Mouse (Mus musculus) embryonic facial prominence, embryonic 15.5 days (tissue): ENCODE results near the gene Syce2. TPM values are rescaled to one million over a fixed set of nuclear protein-coding genes. Genes with fewer than 3 reads are reported as not detected.
A peak's percentile ranks its signal among the peaks of the same experiment; 100 is the strongest.

Experiments
- ATAC-seq: fragments of 200-750 bp; cut with Nextera tagmentation; 2 replicates; pipeline ENCODE4 v1.8.0; 2017; ENCODE audit warnings: low read depth, moderate TSS enrichment; ENCODE audit not compliant: insufficient number of reproducible peaks, low FRiP score, low TSS enrichment
- H3K27ac ChIP-seq: fragments of 300-500 bp; sonication (generic); replicated peaks from 2 replicates; pipeline ENCODE4 v1.5.1; 2015; ENCODE audit warnings: mild to moderate bottlenecking, inconsistent platforms
- H3K27me3 ChIP-seq: fragments of 300-500 bp; sonication (generic); 2 replicates; pipeline ENCODE4 v1.6.1; 2015; ENCODE audit warnings: inconsistent platforms
- H3K36me3 ChIP-seq: fragments of 300-500 bp; sonication (generic); 2 replicates; pipeline ENCODE4 v1.6.1; 2015; ENCODE audit warnings: mild to moderate bottlenecking, inconsistent platforms
- H3K4me1 ChIP-seq: fragments of 300-500 bp; sonication (generic); 2 replicates; pipeline ENCODE4 v1.6.1; 2015; ENCODE audit warnings: inconsistent platforms
- H3K4me2 ChIP-seq: fragments of 300-500 bp; sonication (generic); replicated peaks from 2 replicates; pipeline ENCODE4 v1.6.1; 2015; ENCODE audit warnings: mild to moderate bottlenecking, inconsistent platforms
- H3K4me3 ChIP-seq: fragments of 300-500 bp; sonication (generic); replicated peaks from 2 replicates; pipeline ENCODE4 v1.5.1; 2015; ENCODE audit warnings: mild to moderate bottlenecking, inconsistent platforms
- H3K9ac ChIP-seq: fragments of 300-500 bp; sonication (generic); 2 replicates; pipeline ENCODE4 v1.6.1; 2015; ENCODE audit warnings: inconsistent platforms
- H3K9me3 ChIP-seq: fragments of 300-500 bp; sonication (generic); replicated peaks from 2 replicates; pipeline ENCODE4 v1.6.1; 2016; ENCODE audit warnings: inconsistent platforms
- WGBS: fragments of 180-500 bp; shearing (Covaris S2); methylation state at CpG from one replicate; pipeline ENCODE4 v1.1.7; 2015; 5-methylcytosine and 5-hydroxymethylcytosine counted together
- polyA plus RNA-seq: library from polyadenylated mRNA; unstranded; fragments of >200 nt; fragmentation: Nextera tagmentation; extraction: Ambion mirVana; gene quantifications from 2 replicates; pipeline ENCODE4 v1.2.1, GENCODE M21; 2015

Syce2 gene
- polyA plus RNA-seq, 1 experiment from 2014 or later: 72.9 TPM

GRCm38 (mm10) chr8:84845355-84846093, 26.4 kb upstream of the Syce2 start:
- peak overlapping the region; percentile 88 for H3K4me3 ChIP-seq
- WGBS: 12% methylated on average over 12 of the region's 12 CpGs
- no peaks in the 10 kb centered on the region for H3K27me3 ChIP-seq
- H3K9me3 ChIP-seq: no peaks in the 10 kb centered on the region
- H3K36me3 ChIP-seq: peaks cover 43% of the 10 kb centered on the region
- ATAC-seq: no peak
- peak overlapping the region; percentile 92 for H3K9ac ChIP-seq
- H3K4me2 ChIP-seq: peak overlapping the region; percentile 57
- H3K27ac ChIP-seq: peak overlapping the region; percentile 88
- H3K4me1 ChIP-seq: peaks cover 38% of the 10 kb centered on the region

GRCm38 (mm10) chr8:84846094-84846721, 25.7 kb upstream of the Syce2 start:
- H3K4me3 ChIP-seq: peak overlapping the region; percentile 88
- peak overlapping the region; percentile 92 for H3K9ac ChIP-seq
- H3K36me3 ChIP-seq: peaks cover 41% of the 10 kb centered on the region
- no peaks in the 10 kb centered on the region for H3K27me3 ChIP-seq
- peaks cover 38% of the 10 kb centered on the region for H3K4me1 ChIP-seq
- peak overlapping the region; percentile 88 for H3K27ac ChIP-seq
- peak overlapping the region; percentile 57 for H3K4me2 ChIP-seq
- peak; percentile 6; the same call in 1 of the 2 replicates for ATAC-seq
- H3K9me3 ChIP-seq: no peaks in the 10 kb centered on the region
- WGBS: under 1% methylated on average over 30 of the region's 30 CpGs

DNA sequence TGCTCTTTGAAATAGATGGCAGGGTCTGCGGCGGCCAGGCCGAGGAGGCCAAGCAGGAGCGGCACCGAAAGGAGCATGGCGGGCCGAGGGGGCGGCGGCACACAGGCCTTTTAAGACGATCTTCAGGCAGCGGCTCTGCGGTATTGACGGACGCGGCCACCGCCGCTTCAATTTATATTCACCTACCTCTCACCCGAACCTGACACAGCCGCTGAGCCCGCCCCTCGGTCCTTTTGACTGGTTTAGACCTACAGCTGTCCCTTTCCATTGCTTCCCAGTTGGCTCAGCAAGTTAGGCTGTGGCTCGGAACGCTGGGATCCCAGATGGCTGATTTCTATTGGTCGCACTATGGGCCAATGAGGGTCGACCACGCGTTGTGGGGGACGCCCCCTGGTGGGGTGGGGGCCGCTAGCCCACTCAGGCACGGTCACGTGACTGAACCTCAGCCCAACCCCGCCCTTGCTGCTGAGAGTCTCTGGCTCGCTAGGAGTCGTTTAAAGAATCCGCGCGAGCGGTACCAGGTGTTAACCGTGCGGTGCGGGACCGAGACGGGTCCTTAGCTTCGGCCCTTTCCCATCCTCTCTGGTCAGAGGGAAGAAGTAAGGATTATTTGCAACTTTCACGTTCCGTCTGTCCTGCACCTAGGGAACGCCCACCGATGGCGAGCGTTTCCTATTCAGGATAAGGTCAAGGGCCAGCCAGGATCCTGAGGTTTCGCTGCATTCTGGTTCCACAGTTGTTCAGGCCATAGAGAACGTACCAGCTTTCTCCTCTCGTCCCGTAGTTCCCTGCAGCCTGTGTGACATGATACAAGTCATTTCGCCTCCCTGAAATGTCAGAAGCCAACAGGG, 25.0 kb upstream of the Syce2 start, which contains the start of gene Calr:
TSS of gene Calr (minus strand) at position 213 of the 851 bp plus-strand sequence.
- Histone ChIP-seq H3K9ac (peak within 1 kb of the TSS; percentile 92), H3K27ac (peak within 1 kb of the TSS; percentile 88), H3K4me3 (peak within 1 kb of the TSS; percentile 88), H3K4me2 (peak within 1 kb of the TSS; percentile 78), H3K36me3 (peaks cover 34% of the 10 kb centered on the region), H3K27me3 (no peaks in the 10 kb centered on the region), H3K4me1 (peaks cover 38% of the 10 kb centered on the region), H3K9me3 (no peaks in the 10 kb centered on the region)
- WGBS: under 1% methylated on average over 55 of the region's 55 CpGs
- ATAC-seq: peak; percentile 100

DNA sequence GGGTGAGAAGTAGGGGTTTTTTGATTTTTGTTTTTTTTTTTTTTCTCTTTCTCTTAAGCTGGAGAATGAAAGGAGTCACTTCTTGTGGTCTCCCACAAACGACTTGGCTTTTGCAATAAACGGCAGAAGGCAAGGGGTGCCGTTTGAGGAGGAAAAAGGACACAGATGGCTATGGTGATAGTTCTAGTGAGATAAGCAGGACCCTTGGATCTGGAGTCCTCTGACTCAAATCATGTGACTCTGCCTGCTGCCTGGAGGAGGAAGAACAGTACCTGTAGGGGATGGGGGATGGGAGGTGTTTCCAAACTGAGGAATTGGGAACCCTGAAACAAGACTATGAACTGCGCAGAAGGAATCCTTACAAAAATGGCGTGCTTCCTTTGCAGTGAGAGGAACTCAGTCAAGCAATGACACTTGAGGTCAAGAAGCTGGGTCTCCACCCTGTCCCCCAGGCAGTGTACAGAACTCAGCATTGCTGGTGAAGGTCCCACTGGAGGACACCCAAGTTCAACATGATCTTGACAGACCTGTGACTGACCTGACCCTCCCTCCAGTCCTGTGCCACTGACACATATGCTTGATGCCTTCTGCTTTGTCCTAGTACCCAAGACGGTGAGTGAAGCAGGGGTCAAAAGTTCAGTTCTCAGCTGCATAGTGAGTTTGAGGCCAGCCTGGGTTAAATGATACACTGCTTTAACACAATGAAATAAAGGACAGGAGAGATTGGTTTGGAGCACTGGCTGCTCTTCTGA, 24.1 kb upstream of the Syce2 start:
- H3K9me3 ChIP-seq: no peaks in the 10 kb centered on the region
- peaks cover 25% of the 10 kb centered on the region for H3K36me3 ChIP-seq
- WGBS: 34% methylated on average over 6 of the region's 6 CpGs
- H3K4me1 ChIP-seq: peaks cover 33% of the 10 kb centered on the region
- no peak for ATAC-seq
- peak overlapping the region; percentile 85 for H3K27ac ChIP-seq
- peak overlapping the region; percentile 88 for H3K4me3 ChIP-seq
- H3K4me2 ChIP-seq: peak overlapping the region; percentile 78
- no peaks in the 10 kb centered on the region for H3K27me3 ChIP-seq
- 0 out of 2 replicates have a peak overlapping the region, but pooled peaks have one; percentile 62 for H3K9ac ChIP-seq

- no peak overlapping the region; the same call in 1 of the 2 replicates for H3K27ac ChIP-seq
- H3K36me3 ChIP-seq: peaks cover 18% of the 10 kb centered on the region
- no peak overlapping the region for H3K9ac ChIP-seq
- H3K9me3 ChIP-seq: no peaks in the 10 kb centered on the region
- no peak for ATAC-seq
- H3K27me3 ChIP-seq: no peaks in the 10 kb centered on the region
- H3K4me1 ChIP-seq: peaks cover 13% of the 10 kb centered on the region
- WGBS: 91% methylated on average over 3 of the region's 3 CpGs
- peak overlapping the region; percentile 61; the same call in 1 of the 2 replicates for H3K4me2 ChIP-seq
- peak overlapping the region; percentile 90 for H3K4me3 ChIP-seq
These were observed 15.5 kb upstream of the Syce2 start for GRCm38 (mm10) chr8:84856434-84856833.

- Histone ChIP-seq H3K27ac (peak within 1 kb of the TSS; percentile 82), H3K4me3 (peak within 1 kb of the TSS; percentile 90), H3K9ac (peak within 1 kb of the TSS; percentile 94), H3K27me3 (no peaks in the 10 kb centered on the region), H3K9me3 (no peaks in the 10 kb centered on the region), H3K36me3 (peaks cover 23% of the 10 kb centered on the region), H3K4me2 (peak within 1 kb of the TSS; percentile 61), H3K4me1 (peaks cover 13% of the 10 kb centered on the region)
- WGBS: under 1% methylated on average over 39 of the region's 39 CpGs
- peak; percentile 84 for ATAC-seq
These were observed 15.0 kb upstream of the Syce2 start, which contains the start of gene Farsa for GRCm38 (mm10) chr8:84856864-84857441. TSS of gene Farsa (plus strand) at chr8:84856989.

DNA sequence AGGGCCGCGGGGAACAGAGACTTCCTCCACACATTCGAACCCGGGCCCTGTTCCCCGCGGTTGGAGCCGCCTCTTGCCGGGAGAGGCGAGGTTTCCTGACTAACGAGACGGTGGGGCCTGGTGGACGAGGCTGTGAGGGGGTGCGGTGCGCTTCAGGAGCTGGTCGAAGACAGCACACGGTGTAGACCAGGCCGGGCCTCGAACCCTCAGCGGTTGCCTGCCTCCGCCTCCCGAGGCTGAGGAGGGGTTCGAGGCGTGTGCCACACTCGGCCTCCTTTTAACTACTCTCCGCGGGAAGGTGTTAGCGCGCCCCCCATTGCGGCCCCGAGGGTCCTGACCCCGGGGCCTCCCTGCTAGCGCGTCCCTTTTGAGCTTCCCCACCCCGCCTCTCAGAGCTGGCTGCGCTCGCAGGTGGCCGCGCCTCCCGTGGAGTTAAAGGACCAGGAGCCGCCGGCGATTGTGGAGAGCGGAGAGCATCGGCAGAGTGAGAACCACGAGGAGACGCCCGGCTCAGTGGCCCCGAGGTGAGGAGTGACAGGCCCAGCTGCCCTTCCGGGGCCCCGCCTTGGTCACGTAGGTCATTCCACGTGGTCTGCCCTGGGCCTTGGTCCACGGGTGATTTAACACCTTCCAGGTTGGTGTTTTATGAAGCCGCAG, 526 bp downstream of the Syce2 start:
- peak overlapping the region; percentile 55 for H3K4me3 ChIP-seq
- H3K36me3 ChIP-seq: peaks cover 27% of the 10 kb centered on the region
- peak overlapping the region; percentile 48 for H3K9ac ChIP-seq
- no peaks in the 10 kb centered on the region for H3K27me3 ChIP-seq
- WGBS: 2% methylated on average over 54 of the region's 54 CpGs
- peak overlapping the region; percentile 99 for H3K4me2 ChIP-seq
- H3K27ac ChIP-seq: no peak overlapping the region
- peak; percentile 36 for ATAC-seq
- H3K9me3 ChIP-seq: no peaks in the 10 kb centered on the region
- peaks cover 17% of the 10 kb centered on the region for H3K4me1 ChIP-seq

DNA sequence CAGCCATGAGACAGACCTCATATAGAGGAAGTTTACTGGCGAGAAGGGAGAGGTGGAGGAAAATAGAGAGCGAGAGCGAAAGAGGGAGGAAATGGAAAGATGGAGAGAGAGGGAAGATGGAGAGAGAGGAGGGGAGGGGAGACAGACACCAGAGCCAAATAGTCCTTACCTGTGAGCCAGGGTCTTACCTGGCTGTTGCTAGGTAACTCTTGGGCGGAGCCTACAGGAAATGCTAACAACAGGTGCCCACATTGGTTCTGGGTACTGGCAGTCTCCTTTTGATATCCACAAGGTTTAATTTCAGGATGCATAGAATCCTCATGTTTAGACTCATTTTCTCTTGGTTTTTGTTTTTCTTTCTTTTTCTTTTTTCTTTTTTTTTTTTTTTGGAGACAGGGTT, 1.1 kb downstream of the Syce2 start:
- no peak overlapping the region for H3K27ac ChIP-seq
- WGBS: 66% methylated on average over 4 of the region's 4 CpGs
- peak overlapping the region; percentile 48 for H3K9ac ChIP-seq
- peaks cover 17% of the 10 kb centered on the region for H3K4me1 ChIP-seq
- no peaks in the 10 kb centered on the region for H3K9me3 ChIP-seq
- ATAC-seq: no peak
- peak overlapping the region; percentile 99 for H3K4me2 ChIP-seq
- peak overlapping the region; percentile 55 for H3K4me3 ChIP-seq
- peaks cover 22% of the 10 kb centered on the region for H3K36me3 ChIP-seq
- no peaks in the 10 kb centered on the region for H3K27me3 ChIP-seq

- no peak for ATAC-seq
These were observed 2.4 kb downstream of the Syce2 start for GRCm38 (mm10) chr8:84874339-84874738.

More at GRCm38 (mm10) chr8:84874339-84874738, 2.4 kb downstream of the Syce2 start:
- Histone ChIP-seq H3K27ac (no peak overlapping the region), H3K4me2 (no peak overlapping the region), H3K4me1 (peaks cover 17% of the 10 kb centered on the region), H3K9me3 (no peaks in the 10 kb centered on the region), H3K36me3 (peaks cover 8% of the 10 kb centered on the region; the same call in 1 of the 2 replicates), H3K9ac (no peak overlapping the region), H3K27me3 (no peaks in the 10 kb centered on the region), H3K4me3 (no peak overlapping the region)
- WGBS: 86% methylated on average over 3 of the region's 3 CpGs
